Mouse (Mus musculus) gastrocnemius, postnatal 36 days (tissue): Measurements from ENCODE around the gene Sp2. TPM values are rescaled to one million over a fixed set of nuclear protein-coding genes. Genes with fewer than 3 reads are reported as not detected.

Source experiments
- DNase-seq, 2 experiments: peaks; one replicate each; pipeline ENCODE4 v3.0.0; 2022
- intact Hi-C: fragments of 180-260 bp; cut with DNase I; formaldehyde crosslinking; loops from one replicate; pipeline ENCODE4 v1.15.1; 2025
- total RNA-seq, 2 experiments: library from RNA; stranded (reverse); gene quantifications; 2 replicates each; pipeline ENCODE4 v1.2.3; 2021

Gene Sp2
- total RNA-seq, 2 experiments from 2014 or later: 8.6 to 12.5 TPM

- DNase-seq: peak; percentile 82 to 84
- intact Hi-C loops: no loop called here
Measured at GRCm38 (mm10) chr11:96943746-96944304, 38.9 kb downstream of the Sp2 start, which contains the start of gene Pnpo. Pnpo (minus strand) TSS chr11:96943986.

- intact Hi-C loops: no loop called here
- no peak for DNase-seq
Measured at GRCm38 (mm10) chr11:96941989-96942590, 40.7 kb downstream of the Sp2 start.

GRCm38 (mm10) chr11:96940578-96941465 lies 41.9 kb downstream of the Sp2 start:
- DNase-seq: no peak
- intact Hi-C loops: no loop called here

GRCm38 (mm10) chr11:96938426-96938800 lies 44.3 kb downstream of the Sp2 start:
- DNase-seq: no peak
- intact Hi-C loops: no loop called here

- peak; percentile 41 to 45 for DNase-seq
- intact Hi-C loops: no loop called here
Measured at GRCm38 (mm10) chr11:96937549-96938425, 45.0 kb downstream of the Sp2 start.

- intact Hi-C loops: no loop called here
- no peak for DNase-seq
Measured at GRCm38 (mm10) chr11:96935872-96936650, 46.7 kb downstream of the Sp2 start.

GRCm38 (mm10) chr11:96934921-96935356 lies 47.8 kb downstream of the Sp2 start:
- intact Hi-C loops: no loop called here
- peak in 1 of 2 experiments; percentile 35 for DNase-seq

GRCm38 (mm10) chr11:96933562-96934276 lies 49.0 kb downstream of the Sp2 start:
- intact Hi-C loops: no loop called here
- DNase-seq: no peak

- no peak for DNase-seq
- intact Hi-C loops: no loop called here
Measured at GRCm38 (mm10) chr11:96931327-96932062, 51.3 kb downstream of the Sp2 start.

GRCm38 (mm10) chr11:96929766-96930331 lies 52.9 kb downstream of the Sp2 start:
- no peak for DNase-seq
- intact Hi-C loops: no loop called here

- no peak for DNase-seq
- intact Hi-C loops: no loop called here
Measured at GRCm38 (mm10) chr11:96929096-96929765, 53.5 kb downstream of the Sp2 start.

- no peak for DNase-seq
- intact Hi-C loops: no loop called here
Measured at GRCm38 (mm10) chr11:96928691-96929090, 54.1 kb downstream of the Sp2 start.

- intact Hi-C loops: no loop called here
- DNase-seq: no peak
Measured at GRCm38 (mm10) chr11:96928088-96928487, 54.7 kb downstream of the Sp2 start, which contains the start of gene Prr15l. Prr15l (plus strand) TSS chr11:96928104.

- no peak for DNase-seq
- intact Hi-C loops: no loop called here
Measured at GRCm38 (mm10) chr11:96926587-96926986, 56.2 kb downstream of the Sp2 start.

GRCm38 (mm10) chr11:96925469-96926148 lies 57.1 kb downstream of the Sp2 start:
- intact Hi-C loops: no loop called here
- no peak for DNase-seq

- intact Hi-C loops: no loop called here
- no peak for DNase-seq
Measured at GRCm38 (mm10) chr11:96924861-96925260, 57.9 kb downstream of the Sp2 start.

- intact Hi-C loops: loop anchor here (2.0 kb wide), 2 partner anchors 42 to 106 kb away; no protein-coding TSS in a partner anchor
- no peak for DNase-seq
Measured at GRCm38 (mm10) chr11:96919003-96919402, 63.8 kb downstream of the Sp2 start.
